Mouse (Mus musculus): Measurements from ENCODE around the gene Syap1. TPM values are rescaled to one million over a fixed set of nuclear protein-coding genes. Genes with fewer than 3 reads are reported as not detected.
"Not testable (repeated sequence)": the region's sequence is repeated elsewhere in the genome, so short reads cannot be mapped to it uniquely, and the experiment has no call there.

Gene Syap1
- polyA plus RNA-seq, 1 experiment from 2014 or later, result 34.5 TPM

DNA sequence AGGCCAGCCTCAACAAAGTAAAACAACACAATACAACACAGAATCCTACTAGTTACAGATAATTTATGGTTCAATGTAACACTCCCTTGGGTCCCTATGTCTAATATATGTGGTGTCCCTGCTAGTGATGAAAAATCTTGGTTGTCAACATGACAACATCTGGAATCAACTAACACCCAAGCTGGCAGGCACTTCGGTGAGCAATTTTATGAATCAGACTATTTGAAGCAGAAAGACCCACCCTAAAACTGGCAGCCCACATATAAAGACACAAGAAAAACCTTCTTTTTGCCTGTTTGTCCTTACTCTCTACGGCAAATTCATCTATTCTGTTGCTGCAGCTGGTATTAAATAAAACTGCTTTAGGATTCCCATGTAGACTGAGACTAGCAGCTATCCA lies 14.5 kb downstream of the Syap1 start:
- Histone ChIP-seq H3K4me3 (no peak overlapping the region), H3K9ac (no peak overlapping the region), H3K27ac (replicated peaks) (no peak overlapping the region), H3K4me1 (replicated peaks) (no peaks in the 10 kb centered on the region), H3K36me3 (peaks cover 30% of the 10 kb centered on the region), H3K9me3 (no peaks in the 10 kb centered on the region), H3K27me3 (no peaks in the 10 kb centered on the region; the same call in 1 of the 2 replicates), H3K4me2 (no peak overlapping the region)
- ATAC-seq (ENCODE audit: low read depth), result no peak
- 93% methylated on average over 2 of the region's 2 CpGs for WGBS

DNA sequence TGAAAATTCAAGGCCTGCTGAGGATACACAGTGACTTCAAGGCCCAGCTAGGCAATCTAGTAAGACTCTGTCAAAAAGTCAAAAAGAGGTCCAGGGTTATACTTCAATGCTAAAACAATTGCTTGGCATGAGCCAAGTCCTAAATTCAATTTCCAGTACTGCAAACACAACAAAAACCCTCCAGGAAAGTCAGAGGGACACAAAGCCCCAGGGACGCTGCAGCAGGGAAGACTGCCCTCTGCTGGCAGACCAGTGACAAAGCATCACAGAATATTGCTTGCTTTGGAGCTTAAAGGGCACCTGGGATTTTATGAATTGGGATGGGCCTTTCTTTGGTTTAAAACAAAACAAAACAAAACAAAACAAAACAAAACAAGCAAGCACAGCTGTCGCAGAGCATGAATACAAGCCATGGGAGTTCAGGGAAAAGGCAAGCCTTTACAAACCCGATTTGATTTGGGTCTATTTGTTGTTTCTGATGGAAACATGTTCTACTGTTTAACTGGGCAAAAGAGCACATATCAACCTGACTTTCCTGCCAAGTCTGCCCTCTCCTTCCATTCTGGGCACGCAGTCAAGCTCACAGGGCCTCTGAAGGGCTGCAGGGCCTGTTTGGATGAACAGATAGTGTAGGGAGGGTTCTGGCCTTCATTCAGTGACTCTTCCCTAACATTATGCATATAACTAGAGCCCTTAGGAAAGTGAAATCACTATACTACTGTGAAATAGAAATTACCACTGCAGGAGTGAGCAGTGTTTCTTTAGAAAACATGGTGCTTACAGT lies 16.3 kb downstream of the Syap1 start:
- Histone ChIP-seq H3K9ac (no peak overlapping the region), H3K27me3 (no peaks in the 10 kb centered on the region; the same call in 1 of the 2 replicates), H3K27ac (replicated peaks) (no peak overlapping the region), H3K9me3 (no peaks in the 10 kb centered on the region), H3K4me2 (no peak overlapping the region), H3K4me1 (replicated peaks) (no peaks in the 10 kb centered on the region), H3K4me3 (no peak overlapping the region), H3K36me3 (peaks cover 30% of the 10 kb centered on the region; the same call in 1 of the 2 replicates)
- WGBS, result 37% methylated on average over 4 of the region's 4 CpGs
- ATAC-seq (ENCODE audit: low read depth), result no peak

DNA sequence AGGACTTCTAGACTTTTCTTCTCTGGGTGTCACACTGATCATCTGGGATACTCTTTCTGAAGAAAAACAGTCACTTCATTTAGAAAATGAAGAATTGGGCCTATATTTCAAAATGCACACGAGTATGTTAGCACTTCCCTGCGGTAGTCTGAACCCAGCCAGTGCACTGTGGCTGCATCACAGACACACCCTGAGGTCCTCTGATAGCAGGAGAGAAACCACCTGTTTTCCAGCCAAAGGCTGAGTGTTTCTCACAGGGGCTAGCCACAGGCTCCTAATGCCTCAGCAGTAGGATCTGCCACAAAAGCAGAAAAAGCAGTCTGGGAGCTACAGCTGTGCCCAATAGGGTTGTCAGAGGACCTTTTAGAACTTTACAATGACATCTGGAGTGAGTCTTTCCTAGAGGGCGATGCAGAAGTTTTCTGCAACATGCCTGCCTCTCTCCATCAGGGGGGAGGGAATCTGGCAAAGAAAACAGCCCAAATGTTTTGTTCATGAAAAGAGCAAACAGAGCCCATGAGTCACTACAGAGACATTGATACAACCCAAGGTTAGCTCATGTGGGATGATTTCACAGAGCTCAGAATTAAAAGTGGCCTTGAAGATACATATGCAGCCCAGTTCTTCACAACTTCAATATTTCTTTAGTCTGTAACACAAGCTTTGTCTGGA lies 19.8 kb downstream of the Syap1 start:
- Histone ChIP-seq H3K4me3 (no peak overlapping the region), H3K36me3 (peaks cover 30% of the 10 kb centered on the region; the same call in 1 of the 2 replicates), H3K4me2 (no peak overlapping the region), H3K9me3 (no peaks in the 10 kb centered on the region), H3K9ac (no peak overlapping the region), H3K27ac (replicated peaks) (no peak overlapping the region), H3K4me1 (replicated peaks) (no peaks in the 10 kb centered on the region), H3K27me3 (no peaks in the 10 kb centered on the region; the same call in 1 of the 2 replicates)
- 74% methylated on average over 3 of the region's 3 CpGs for whole genome bisulfite sequencing
- ATAC-seq (ENCODE audit: low read depth), result no peak

DNA sequence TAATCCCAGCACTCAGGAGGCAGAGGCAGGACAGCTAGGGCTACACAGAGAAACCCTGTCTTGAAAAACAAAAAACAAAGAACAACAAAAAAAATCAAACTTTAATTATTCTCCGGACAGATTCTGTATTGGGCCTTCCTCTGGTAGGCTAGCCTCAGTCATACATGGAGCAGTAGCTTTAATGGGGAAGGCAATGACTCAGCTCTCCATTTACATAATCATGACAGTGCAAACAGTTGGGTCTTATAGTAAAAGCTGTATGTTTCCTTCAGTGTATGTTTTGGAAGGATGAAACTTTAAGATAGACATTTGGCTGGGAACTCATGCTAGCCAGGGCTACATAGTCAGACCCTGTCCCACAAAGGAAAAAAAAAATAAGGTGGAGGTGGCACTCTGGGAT lies 39.6 kb downstream of the Syap1 start:
- Histone ChIP-seq H3K36me3 (no peaks in the 10 kb centered on the region), H3K27ac (replicated peaks) (no peak overlapping the region), H3K9me3 (no peaks in the 10 kb centered on the region), H3K27me3 (no peaks in the 10 kb centered on the region), H3K9ac (no peak overlapping the region), H3K4me2 (no peak overlapping the region), H3K4me3 (no peak overlapping the region), H3K4me1 (replicated peaks) (no peaks in the 10 kb centered on the region)
- 92% methylated on average over 1 of the region's 1 CpGs for WGBS
- no peak for ATAC-seq (ENCODE audit: low read depth)

DNA sequence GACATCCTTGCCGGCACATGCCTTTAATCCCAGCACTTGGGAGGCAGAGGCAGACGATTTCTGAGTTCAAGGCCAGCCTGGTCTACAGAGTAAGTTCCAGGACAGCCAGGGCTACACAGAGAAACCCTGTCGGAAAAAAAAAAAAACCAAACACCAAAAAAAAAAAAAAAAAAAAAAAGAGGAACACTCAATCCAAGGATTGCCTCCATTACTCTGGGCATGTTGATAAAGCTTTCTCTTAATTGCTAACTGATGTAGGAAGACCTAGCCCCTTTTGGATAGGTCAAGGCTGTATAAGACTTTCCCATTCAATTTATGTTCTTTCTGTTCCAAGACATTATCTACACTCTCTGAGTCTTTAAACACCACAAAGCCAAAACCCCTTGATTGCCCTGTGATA lies 42.7 kb downstream of the Syap1 start:
- ATAC-seq (ENCODE audit: low read depth), result no peak
- H3K4me1 ChIP-seq (replicated peaks), result no peaks in the 10 kb centered on the region
- H3K36me3 ChIP-seq, result no peaks in the 10 kb centered on the region
- H3K27ac ChIP-seq (replicated peaks), result no peak overlapping the region
- H3K4me2 ChIP-seq, result no peak overlapping the region
- 87% methylated on average over 3 of the region's 3 CpGs for WGBS
- no peaks in the 10 kb centered on the region for H3K27me3 ChIP-seq
- H3K4me3 ChIP-seq, result no peak overlapping the region
- H3K9me3 ChIP-seq, result no peaks in the 10 kb centered on the region
- H3K9ac ChIP-seq, result no peak overlapping the region

DNA sequence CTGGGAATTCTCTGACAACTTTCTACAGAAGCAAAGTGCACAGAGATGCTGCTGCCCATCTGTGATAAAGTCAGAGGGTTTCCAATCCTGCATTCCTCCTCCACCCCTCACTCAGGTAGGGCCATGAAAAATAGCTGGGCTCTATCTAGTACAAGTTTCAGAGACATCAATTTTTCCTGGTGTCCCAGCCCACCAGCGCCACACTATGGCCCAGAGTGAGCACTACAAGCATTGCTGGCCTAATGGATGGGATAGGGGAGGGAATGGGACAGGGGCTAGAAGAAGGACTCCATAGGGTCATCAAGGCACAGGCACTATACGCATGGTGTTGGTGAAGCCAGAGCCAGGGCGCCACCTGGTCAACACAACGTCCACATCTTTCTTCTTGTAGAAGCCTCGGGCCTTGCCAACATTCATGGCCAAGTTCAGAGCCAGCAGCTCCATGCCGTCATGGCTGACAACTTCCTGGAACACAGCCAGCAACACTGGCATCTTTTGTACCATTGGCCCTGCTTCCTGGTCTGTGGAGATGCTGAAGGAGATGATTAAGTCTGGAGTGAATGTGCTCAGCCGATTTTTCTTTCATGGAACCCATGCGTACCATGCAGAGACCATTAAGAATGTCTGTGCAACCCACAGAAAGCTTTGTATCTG lies 43.7 kb downstream of the Syap1 start:
- Histone ChIP-seq H3K27ac (replicated peaks) (no peak overlapping the region), H3K9ac (no peak overlapping the region), H3K4me3 (no peak overlapping the region), H3K27me3 (no peaks in the 10 kb centered on the region), H3K36me3 (no peaks in the 10 kb centered on the region), H3K9me3 (no peaks in the 10 kb centered on the region), H3K4me1 (replicated peaks) (no peaks in the 10 kb centered on the region), H3K4me2 (no peak overlapping the region)
- no peak for ATAC-seq (ENCODE audit: low read depth)
- 77% methylated on average over 8 of the region's 8 CpGs for WGBS

DNA sequence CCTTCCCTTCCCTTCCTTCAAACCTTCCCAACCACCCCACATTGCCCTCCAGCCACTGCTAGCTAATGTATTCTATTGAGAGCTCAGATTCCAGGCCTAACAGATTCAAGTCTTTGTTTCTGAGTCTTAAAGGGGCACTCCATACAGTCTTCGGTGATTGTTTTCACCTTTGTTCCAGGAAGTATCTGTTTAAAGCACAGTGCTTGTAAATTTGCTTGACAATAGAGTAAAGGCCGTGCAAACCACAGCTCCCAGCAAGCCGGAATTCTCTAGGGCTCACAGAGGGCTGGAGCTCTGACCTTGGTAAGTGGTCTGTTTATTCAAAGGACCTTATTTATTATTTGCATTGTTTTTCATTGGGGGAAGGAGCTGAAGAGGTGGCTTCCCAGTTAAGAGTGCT lies 56.1 kb downstream of the Syap1 start:
- Histone ChIP-seq H3K36me3 (no peaks in the 10 kb centered on the region), H3K4me1 (replicated peaks) (peaks cover 6% of the 10 kb centered on the region), H3K4me2 (no peak overlapping the region), H3K4me3 (no peak overlapping the region), H3K27ac (replicated peaks) (no peak overlapping the region), H3K9me3 (no peaks in the 10 kb centered on the region), H3K27me3 (peaks cover 2% of the 10 kb centered on the region; the same call in 1 of the 2 replicates), H3K9ac (no peak overlapping the region)
- ATAC-seq (ENCODE audit: low read depth), result no peak
- WGBS, result 31% methylated on average over 3 of the region's 3 CpGs

DNA sequence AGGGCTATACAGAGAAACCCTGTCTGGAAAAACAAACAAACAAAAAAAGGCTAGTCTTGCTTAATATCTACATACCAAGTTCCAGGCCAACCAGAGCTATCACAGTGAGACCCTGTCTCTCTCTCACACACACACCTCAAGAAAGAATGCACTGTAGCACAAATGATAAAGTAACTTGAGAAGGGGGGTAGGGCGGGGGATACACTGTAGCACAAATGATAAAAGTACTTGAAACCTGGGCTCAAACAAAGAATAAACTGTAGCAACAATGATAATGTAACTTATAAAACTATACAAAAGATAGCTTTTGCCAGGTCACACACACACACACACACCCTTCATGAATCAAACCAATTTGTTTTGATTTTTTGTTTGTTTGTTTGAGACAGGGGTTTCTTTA lies 56.7 kb downstream of the Syap1 start:
- Histone ChIP-seq H3K36me3 (no peaks in the 10 kb centered on the region), H3K4me2 (no peak overlapping the region), H3K4me3 (no peak overlapping the region), H3K4me1 (replicated peaks) (peaks cover 6% of the 10 kb centered on the region), H3K27me3 (peaks cover 2% of the 10 kb centered on the region; the same call in 1 of the 2 replicates), H3K27ac (replicated peaks) (no peak overlapping the region), H3K9me3 (no peaks in the 10 kb centered on the region), H3K9ac (no peak overlapping the region)
- no peak for ATAC-seq (ENCODE audit: low read depth)
- 50% methylated on average over 1 of the region's 1 CpGs for WGBS

DNA sequence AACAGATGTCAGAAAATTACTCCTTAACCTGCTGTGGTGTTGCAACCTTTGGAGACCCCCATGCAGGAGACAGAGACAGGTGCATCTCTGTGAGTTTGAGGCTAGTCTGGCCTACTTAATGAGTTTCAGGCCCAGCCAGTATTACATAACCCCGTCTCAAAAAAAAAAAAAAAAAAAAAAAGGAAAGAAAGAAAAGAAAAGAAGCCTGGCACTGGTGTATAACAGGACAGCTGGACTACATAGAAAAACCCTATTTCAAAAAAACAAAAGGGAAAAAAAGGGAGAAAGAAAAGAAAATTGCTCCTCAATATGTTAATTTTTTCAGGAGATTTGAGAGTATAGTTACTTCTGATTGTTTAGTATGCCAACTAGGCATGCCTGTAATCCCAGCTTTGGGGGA lies 57.2 kb downstream of the Syap1 start:
- H3K4me3 ChIP-seq, result no peak overlapping the region
- H3K4me2 ChIP-seq, result no peak overlapping the region
- H3K27ac ChIP-seq (replicated peaks), result no peak overlapping the region
- no peaks in the 10 kb centered on the region for H3K36me3 ChIP-seq
- peaks cover 6% of the 10 kb centered on the region for H3K4me1 ChIP-seq (replicated peaks)
- WGBS, result 63% methylated on average over 1 of the region's 1 CpGs
- no peak overlapping the region for H3K9ac ChIP-seq
- ATAC-seq (ENCODE audit: low read depth), result no peak
- peaks cover 2% of the 10 kb centered on the region; the same call in 1 of the 2 replicates for H3K27me3 ChIP-seq
- no peaks in the 10 kb centered on the region for H3K9me3 ChIP-seq

DNA sequence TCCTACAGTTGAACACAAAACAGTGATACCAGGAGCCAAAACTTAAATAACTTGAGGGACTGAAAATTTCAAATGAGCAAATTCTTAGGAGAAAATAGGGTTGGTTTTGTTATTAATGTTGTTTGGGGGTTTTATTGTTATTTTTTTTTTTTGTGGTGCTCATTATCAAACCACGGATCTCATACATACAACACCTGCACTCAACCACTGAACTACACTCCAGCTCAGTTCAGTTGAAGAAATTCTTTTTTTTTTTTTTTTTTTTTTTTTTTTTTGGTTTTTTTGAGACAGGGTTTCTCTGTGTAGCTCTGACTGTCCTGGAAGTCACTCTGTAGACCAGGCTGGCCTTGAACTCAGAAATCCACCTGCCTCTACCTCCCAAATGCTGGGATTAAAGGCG lies 57.9 kb downstream of the Syap1 start:
- not testable (repeated sequence) for H3K9me3 ChIP-seq; H3K4me2 ChIP-seq; H3K36me3 ChIP-seq; ATAC-seq (ENCODE audit: low read depth); H3K4me1 ChIP-seq (replicated peaks); H3K27me3 ChIP-seq; H3K4me3 ChIP-seq; H3K27ac ChIP-seq (replicated peaks); H3K9ac ChIP-seq
- WGBS, result 66% methylated on average over 2 of the region's 2 CpGs

DNA sequence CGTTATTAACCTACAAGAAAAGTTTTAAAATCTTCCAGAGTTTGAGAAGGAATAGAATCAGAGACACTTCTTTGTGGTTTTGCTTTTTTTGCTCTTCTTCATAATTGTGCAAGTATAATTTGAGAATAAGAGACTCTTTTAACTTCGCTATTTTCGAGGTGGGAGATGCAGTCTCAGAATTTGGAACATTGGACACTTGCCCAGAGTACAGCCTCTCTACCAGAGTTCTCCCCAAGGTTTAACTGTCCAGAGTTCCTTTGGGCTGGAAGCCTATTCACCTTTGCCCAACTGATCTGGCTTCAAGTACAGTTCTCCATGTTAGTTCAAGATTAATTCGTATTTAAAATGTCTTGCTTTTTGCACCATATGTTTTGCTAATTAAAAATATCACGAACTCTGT lies 58.5 kb downstream of the Syap1 start:
- no peaks in the 10 kb centered on the region for H3K36me3 ChIP-seq
- WGBS, result 50% methylated on average over 5 of the region's 5 CpGs
- peaks cover 2% of the 10 kb centered on the region; the same call in 1 of the 2 replicates for H3K27me3 ChIP-seq
- no peak for ATAC-seq (ENCODE audit: low read depth)
- H3K4me2 ChIP-seq, result peak overlapping the region; percentile 40
- no peaks in the 10 kb centered on the region for H3K9me3 ChIP-seq
- peaks cover 6% of the 10 kb centered on the region for H3K4me1 ChIP-seq (replicated peaks)
- H3K27ac ChIP-seq (replicated peaks), result no peak overlapping the region
- H3K4me3 ChIP-seq, result peak overlapping the region; percentile 57
- H3K9ac ChIP-seq, result no peak overlapping the region

DNA sequence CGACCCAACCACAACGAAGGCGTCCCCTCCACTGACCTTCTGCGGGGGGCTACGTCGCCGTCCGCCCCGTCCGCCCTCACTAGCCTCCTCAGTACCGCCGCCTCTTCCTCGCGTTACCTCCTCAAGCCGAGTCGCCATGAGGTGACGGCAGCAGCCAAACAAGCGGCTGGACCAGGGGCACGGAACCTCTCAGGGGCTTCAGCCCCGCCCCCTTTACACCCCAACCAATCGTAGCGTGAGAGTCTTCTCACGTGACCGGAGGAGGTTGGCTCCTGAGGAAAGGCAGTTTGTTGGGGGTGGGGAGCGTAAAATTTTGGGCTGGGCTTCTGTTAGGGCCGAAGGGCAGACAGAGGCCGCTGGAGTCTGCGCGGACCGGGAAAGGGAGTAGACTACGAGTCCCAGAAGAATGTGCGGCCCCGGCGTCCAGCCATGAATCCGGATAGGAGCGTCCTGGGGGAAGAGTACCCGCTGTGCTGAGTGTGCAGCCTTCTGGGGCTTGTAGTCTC lies 59.0 kb downstream of the Syap1 start, which contains the start of gene Txlng:
Txlng (minus strand) TSS at position 252 of the 506 bp plus-strand sequence.
- H3K4me2 ChIP-seq, result peak within 1 kb of the TSS; percentile 77
- whole genome bisulfite sequencing, result 18% methylated on average over 37 of the region's 37 CpGs
- H3K9me3 ChIP-seq, result no peaks in the 10 kb centered on the region
- peak; percentile 99 for ATAC-seq (ENCODE audit: low read depth)
- H3K36me3 ChIP-seq, result no peaks in the 10 kb centered on the region
- peaks cover 2% of the 10 kb centered on the region; the same call in 1 of the 2 replicates for H3K27me3 ChIP-seq
- peak within 1 kb of the TSS; percentile 76 for H3K9ac ChIP-seq
- peak within 1 kb of the TSS; percentile 57 for H3K4me3 ChIP-seq
- peaks cover 6% of the 10 kb centered on the region for H3K4me1 ChIP-seq (replicated peaks)
- H3K27ac ChIP-seq (replicated peaks), result 0 out of 2 replicates have a peak within 1 kb of the TSS, but pooled peaks have one; percentile 18

Measured in neural tube, embryonic 13.5 days (tissue).